In the genomic region with DNA sequence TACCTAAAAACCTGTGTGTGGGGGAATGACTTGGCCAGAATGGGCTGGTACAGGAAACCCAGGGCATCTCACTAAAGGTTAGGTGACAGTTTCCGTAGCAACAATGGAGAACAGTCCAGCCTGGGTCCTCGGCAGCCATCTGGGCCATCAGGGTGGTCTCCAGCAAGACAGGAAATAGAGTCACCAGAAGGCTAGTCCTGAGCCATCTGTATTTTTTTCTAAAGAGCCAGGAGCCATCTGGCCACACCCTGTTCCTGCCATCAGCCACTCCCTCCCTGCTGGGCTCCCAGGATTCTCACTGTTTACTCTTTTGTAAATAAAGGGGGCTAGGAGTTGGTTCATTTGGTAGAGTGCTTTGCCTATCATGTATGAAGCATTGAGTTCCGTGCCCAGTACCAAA, we compare ENCODE assay signal across 25 mouse cellular contexts. TPM values are rescaled to one million over a fixed set of nuclear protein-coding genes. Genes with fewer than 3 reads are reported as not detected.
DNase-seq lines count a peak whose midpoint lies in the region; ATAC-seq and TF ChIP-seq lines count a peak whose summit lies in the region.
"Had no signal": no experiment of that assay in that cellular context is flagged by ENCODE, and none has a peak within 500 bp of the region (broad histone marks: within the 10 kb centered on the region; RNA-seq: fewer than 3 reads in every experiment).

No protein-coding gene starts in this region.

- H3K9me3 ChIP-seq in hindbrain, embryonic 11.5 days (ENCODE audit: control insufficient read depth, low read length) = no peaks in the 10 kb centered on the region
- 0 out of 2 replicates have a peak, but pooled peaks cover 2% of the 10 kb centered on the region for H3K9me3 ChIP-seq in hindbrain, embryonic 12.5 days (replicated peaks)
- no peaks in the 10 kb centered on the region for H3K9me3 ChIP-seq in stomach, embryonic 15.5 days
- no peaks in the 10 kb centered on the region for H3K9me3 ChIP-seq in stomach, postnatal 0 days (ENCODE audit: control insufficient read depth, low read length)
- H3K9me3 ChIP-seq in embryonic facial prominence, embryonic 10.5 days = no peaks in the 10 kb centered on the region
- H3K9me3 ChIP-seq: heart, embryonic 13.5 days; hindbrain, embryonic 15.5 days; kidney, embryonic 15.5 days; limb, embryonic 10.5 days; liver, embryonic 15.5 days; lung, embryonic 15.5 days; midbrain, embryonic 13.5 days; neural tube, embryonic 13.5 days had no signal

- H3K27me3 ChIP-seq in hindbrain, embryonic 11.5 days (ENCODE audit: control insufficient read depth, insufficient read depth, low read length) = no peaks in the 10 kb centered on the region
- no peaks in the 10 kb centered on the region for H3K27me3 ChIP-seq in hindbrain, embryonic 12.5 days
- H3K27me3 ChIP-seq in stomach, embryonic 15.5 days (replicated peaks) = no peaks in the 10 kb centered on the region
- H3K27me3 ChIP-seq in stomach, postnatal 0 days (ENCODE audit: control insufficient read depth, insufficient read depth, low read length) = no peaks in the 10 kb centered on the region
- H3K27me3 ChIP-seq in embryonic facial prominence, embryonic 10.5 days (replicated peaks; ENCODE audit: low read depth, poor library complexity, severe bottlenecking) = peaks cover 12% of the 10 kb centered on the region
- H3K27me3 ChIP-seq: hindbrain, embryonic 15.5 days; lung, embryonic 15.5 days; midbrain, embryonic 13.5 days; neural tube, embryonic 13.5 days had no signal

- H3K4me2 ChIP-seq in hindbrain, embryonic 11.5 days (replicated peaks; ENCODE audit: low read depth, low read length) = no peak overlapping the region
- H3K4me2 ChIP-seq in hindbrain, embryonic 12.5 days (replicated peaks) = no peak overlapping the region
- H3K4me2 ChIP-seq in stomach, embryonic 15.5 days = no peak overlapping the region
- H3K4me2 ChIP-seq in stomach, postnatal 0 days (replicated peaks; ENCODE audit: low read depth) = no peak overlapping the region
- H3K4me2 ChIP-seq: heart, embryonic 13.5 days; hindbrain, embryonic 15.5 days; kidney, embryonic 15.5 days; liver, embryonic 15.5 days; lung, embryonic 15.5 days; midbrain, embryonic 13.5 days; neural tube, embryonic 13.5 days had no signal

- H3K36me3 ChIP-seq in hindbrain, embryonic 11.5 days (ENCODE audit: control insufficient read depth, insufficient read depth, low read length) = no peaks in the 10 kb centered on the region
- H3K36me3 ChIP-seq in hindbrain, embryonic 12.5 days = no peaks in the 10 kb centered on the region
- no peaks in the 10 kb centered on the region for H3K36me3 ChIP-seq in stomach, embryonic 15.5 days
- no peaks in the 10 kb centered on the region for H3K36me3 ChIP-seq in stomach, postnatal 0 days (ENCODE audit: control insufficient read depth, insufficient read depth, low read length)
- H3K36me3 ChIP-seq in embryonic facial prominence, embryonic 10.5 days (replicated peaks) = no peaks in the 10 kb centered on the region
- H3K36me3 ChIP-seq: heart, embryonic 13.5 days; hindbrain, embryonic 15.5 days; kidney, embryonic 15.5 days; limb, embryonic 10.5 days; liver, embryonic 15.5 days; lung, embryonic 15.5 days; midbrain, embryonic 13.5 days; neural tube, embryonic 13.5 days had no signal

- intact Hi-C loops in heart, postnatal 10 days (cut with DNase I) = no loop called here

- no peak overlapping the region for H3K9ac ChIP-seq in hindbrain, embryonic 11.5 days (ENCODE audit: low read depth, low read length)
- H3K9ac ChIP-seq in hindbrain, embryonic 12.5 days = no peak overlapping the region
- H3K9ac ChIP-seq in stomach, embryonic 15.5 days = no peak overlapping the region
- no peak overlapping the region for H3K9ac ChIP-seq in stomach, postnatal 0 days (ENCODE audit: low read length)
- H3K9ac ChIP-seq: heart, embryonic 13.5 days; hindbrain, embryonic 15.5 days; kidney, embryonic 15.5 days; liver, embryonic 15.5 days; lung, embryonic 15.5 days; midbrain, embryonic 13.5 days; neural tube, embryonic 13.5 days had no signal

- no peak overlapping the region for H3K4me3 ChIP-seq in hindbrain, embryonic 11.5 days (ENCODE audit: low read depth, low read length)
- no peak overlapping the region for H3K4me3 ChIP-seq in hindbrain, embryonic 12.5 days
- no peak overlapping the region for H3K4me3 ChIP-seq in stomach, embryonic 15.5 days (replicated peaks)
- no peak overlapping the region for H3K4me3 ChIP-seq in stomach, postnatal 0 days (ENCODE audit: low read depth, low read length)
- H3K4me3 ChIP-seq in embryonic facial prominence, embryonic 10.5 days = no peak overlapping the region
- H3K4me3 ChIP-seq: heart, adult 2 months; heart, embryonic 13.5 days; hindbrain, embryonic 15.5 days; kidney, embryonic 15.5 days; limb, embryonic 10.5 days; liver, embryonic 15.5 days; lung, embryonic 15.5 days; megakaryocyte, embryonic 14.5 days; midbrain, embryonic 13.5 days; neural tube, embryonic 13.5 days had no signal

- no peak overlapping the region for H3K27ac ChIP-seq in hindbrain, embryonic 11.5 days (ENCODE audit: low read depth, low read length)
- H3K27ac ChIP-seq in hindbrain, embryonic 12.5 days = no peak overlapping the region
- H3K27ac ChIP-seq in stomach, embryonic 15.5 days = 0 out of 2 replicates have a peak overlapping the region, but pooled peaks have one; percentile 4
- H3K27ac ChIP-seq in stomach, postnatal 0 days (replicated peaks) = no peak overlapping the region
- H3K27ac ChIP-seq in embryonic facial prominence, embryonic 10.5 days (replicated peaks) = peak overlapping the region; percentile 24; the same call in 1 of the 2 replicates
- H3K27ac ChIP-seq: heart, adult 2 months; heart, embryonic 13.5 days; hindbrain, embryonic 15.5 days; kidney, embryonic 15.5 days; liver, embryonic 15.5 days; midbrain, embryonic 13.5 days had no signal

- TF ChIP-seq EP300 in stomach, postnatal 0 days (optimal IDR thresholded peaks at IDR 0.05) = no peak

- ATAC-seq in hindbrain, embryonic 11.5 days (ENCODE audit: low FRiP score) = 0 out of 2 replicates have a peak, but pooled peaks have one; percentile 19
- ATAC-seq in hindbrain, embryonic 12.5 days (ENCODE audit: low FRiP score) = no peak
- ATAC-seq in stomach, embryonic 15.5 days (ENCODE audit: insufficient read depth, low FRiP score, low read depth) = no peak
- no peak for ATAC-seq in stomach, postnatal 0 days (ENCODE audit: low FRiP score, low TSS enrichment)
- ATAC-seq: midbrain, embryonic 13.5 days had no signal

- no peak for TF ChIP-seq CTCF in stomach, postnatal 0 days (IDR thresholded peaks at IDR 0.05; ENCODE audit: low read depth)

- 40% methylated on average over 3 of the region's 3 CpGs for WGBS in hindbrain, embryonic 11.5 days
- WGBS in hindbrain, embryonic 12.5 days = 49% methylated on average over 3 of the region's 3 CpGs
- 44% methylated on average over 3 of the region's 3 CpGs for WGBS in stomach, embryonic 15.5 days
- 47% methylated on average over 3 of the region's 3 CpGs for WGBS in stomach, postnatal 0 days
- 52% methylated on average over 3 of the region's 3 CpGs for WGBS in embryonic facial prominence, embryonic 10.5 days

- no peak for DNase-seq in hindbrain, embryonic 11.5 days (ENCODE audit: low spot score)
- DNase-seq in stomach, postnatal 0 days (ENCODE audit: low spot score) = no peak
- DNase-seq in embryonic facial prominence, embryonic 10.5 days (ENCODE audit: low spot score) = no peak
- no peak for DNase-seq in thymus, postnatal 10 days (ENCODE audit: low spot score in 2 of 2)
- no peak for DNase-seq in heart, postnatal 10 days
- DNase-seq: adrenal gland, postnatal 36 days; cerebellum, adult 11 months; embryo, embryonic 11 days; gastrocnemius, postnatal 36 days; heart, adult 2 months; kidney, adult 11 months; liver; lung, postnatal 36 days; thymus, postnatal 14 days had no signal

- H3K4me1 ChIP-seq in hindbrain, embryonic 11.5 days (replicated peaks; ENCODE audit: control insufficient read depth, insufficient read depth, low read length) = no peaks in the 10 kb centered on the region; the same call in 1 of the 2 replicates
- H3K4me1 ChIP-seq in hindbrain, embryonic 12.5 days = peaks cover 11% of the 10 kb centered on the region
- H3K4me1 ChIP-seq in stomach, embryonic 15.5 days = peaks cover 23% of the 10 kb centered on the region; the same call in 1 of the 2 replicates
- no peaks in the 10 kb centered on the region for H3K4me1 ChIP-seq in stomach, postnatal 0 days (replicated peaks; ENCODE audit: control insufficient read depth, insufficient read depth)
- peaks cover 32% of the 10 kb centered on the region for H3K4me1 ChIP-seq in embryonic facial prominence, embryonic 10.5 days
- H3K4me1 ChIP-seq: liver, embryonic 15.5 days; megakaryocyte, embryonic 14.5 days had no signal

RNA-seq across cellular contexts. Expression of gene Ncor2, which starts 16.1 kb away (rescaled TPM):
- polyA plus RNA-seq in hindbrain, embryonic 11.5 days (2014; fragmentation: Nextera tagmentation; extraction: Ambion mirVana) = 14.5 and 21.2 TPM in 2 replicates
- polyA plus RNA-seq in hindbrain, embryonic 12.5 days (2016; fragmentation: Nextera tagmentation; extraction: Ambion mirVana) = 30.2 and 31.0 TPM in 2 replicates
- polyA plus RNA-seq in stomach, embryonic 15.5 days (2015; fragmentation: Nextera tagmentation; extraction: Ambion mirVana) = 26.7 and 32.5 TPM in 2 replicates
- 11.1 and 12.1 TPM in 2 replicates for polyA plus RNA-seq in stomach, postnatal 0 days (2015; fragmentation: Nextera tagmentation; extraction: Ambion mirVana)
- 19.2 and 19.8 TPM in 2 replicates for polyA plus RNA-seq in embryonic facial prominence, embryonic 10.5 days (2016; fragmentation: Nextera tagmentation; extraction: Ambion mirVana)
- total RNA-seq in heart, postnatal 10 days (2021) = 100 to 1,000 TPM; 112 to 125 TPM

Comparison
In these comparisons a context has a peak if more than half of its experiments do, and no peak if none do; other contexts are left out.
1. H3K27ac ChIP-seq: peak in stomach, embryonic 15.5 days (single experiment) and embryonic facial prominence, embryonic 10.5 days (single experiment); none in hindbrain, embryonic 11.5 days (single experiment), hindbrain, embryonic 12.5 days (single experiment) and stomach, postnatal 0 days (single experiment).